In genomic region chr4:43631956-43632920, GRCm38 (mm10) we compare ENCODE assay signal across 1 mouse cellular context.
TF ChIP-seq lines count a peak whose summit lies in the region.

No protein-coding gene starts in this region.

TF ChIP-seq in ES-E14, 5 proteins besides CTCF, POLR2A, EP300 and RAD21 (continued from another document):
- no peak for TF ChIP-seq HCFC1 (IDR thresholded peaks at IDR 0.05; ENCODE audit: borderline replicate concordance, insufficient read depth, low read length)
TF ChIP-seq in ES-E14: peak in this region for 0.
